Mouse (Mus musculus) cerebellum, postnatal 36 days (tissue): ENCODE results near the gene Kmt2c.
A peak's percentile ranks its signal among the peaks of the same experiment; 100 is the strongest.
"Not testable (repeated sequence)": the region's sequence is repeated elsewhere in the genome, so short reads cannot be mapped to it uniquely, and the experiment has no call there.

Experiments
- DNase-seq, 2 experiments: peaks; one replicate each; pipeline ENCODE4 v3.0.0; 2021 to 2022; ENCODE audit warnings: mixed read lengths in 2 of 2

Gene Kmt2c

DNA sequence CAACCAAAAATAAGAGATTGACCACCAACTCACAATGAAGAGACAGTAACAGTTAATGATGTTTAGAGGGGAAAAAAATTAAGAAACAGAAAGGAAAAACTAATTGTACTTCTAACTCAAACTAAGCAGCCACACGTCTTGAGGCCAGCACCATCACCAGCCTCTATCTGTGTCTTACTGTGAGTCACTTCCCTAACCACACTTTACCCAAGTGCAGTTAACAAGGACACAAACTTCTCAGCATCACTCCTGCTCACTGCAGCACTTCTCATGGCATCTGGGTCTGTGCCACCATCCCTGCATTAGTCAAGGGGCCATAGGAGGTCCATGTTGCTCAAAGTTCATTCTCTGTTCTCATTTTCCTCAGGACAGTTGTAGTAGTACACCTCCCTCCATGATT is 131.5 kb downstream of the Kmt2c start:
- DNase-seq: no peak

DNA sequence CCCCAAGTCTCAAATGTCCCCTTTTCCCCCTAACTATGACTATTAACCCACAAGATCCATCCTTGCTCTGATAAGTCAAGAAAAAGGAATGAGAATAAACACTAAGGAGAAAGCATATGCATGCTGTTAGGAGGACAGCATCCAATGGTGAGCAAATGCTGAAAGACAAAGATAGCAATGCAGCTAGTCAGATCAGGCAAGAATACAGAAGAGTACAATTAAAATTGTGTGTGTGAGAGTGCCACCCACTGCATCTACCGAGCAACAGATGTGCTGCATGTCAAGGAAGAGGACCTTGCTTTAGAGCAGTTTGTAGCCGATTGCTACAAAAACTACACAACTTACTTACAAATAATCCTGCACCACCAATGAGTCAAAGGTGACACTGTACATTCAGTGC is 145.1 kb downstream of the Kmt2c start:
- no peak for DNase-seq

DNA sequence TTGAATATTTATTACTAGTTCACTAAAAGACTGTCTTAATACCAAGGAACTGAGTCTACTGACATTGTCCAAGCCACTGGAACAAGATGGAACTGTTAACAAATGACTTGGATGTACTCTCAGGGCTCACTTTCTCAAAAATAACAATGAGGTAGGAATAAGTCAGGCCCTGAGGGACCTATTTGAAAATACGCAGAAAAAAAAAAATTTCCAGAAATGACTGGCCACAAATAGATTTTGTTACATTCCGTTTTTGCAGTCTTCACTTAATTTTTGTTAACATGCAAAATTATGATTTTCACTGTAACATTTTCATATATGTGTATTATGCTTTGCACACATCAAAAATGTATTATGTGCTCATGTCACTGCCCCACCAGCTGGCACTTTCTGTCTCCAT is 167.3 kb downstream of the Kmt2c start:
- DNase-seq: no peak

DNA sequence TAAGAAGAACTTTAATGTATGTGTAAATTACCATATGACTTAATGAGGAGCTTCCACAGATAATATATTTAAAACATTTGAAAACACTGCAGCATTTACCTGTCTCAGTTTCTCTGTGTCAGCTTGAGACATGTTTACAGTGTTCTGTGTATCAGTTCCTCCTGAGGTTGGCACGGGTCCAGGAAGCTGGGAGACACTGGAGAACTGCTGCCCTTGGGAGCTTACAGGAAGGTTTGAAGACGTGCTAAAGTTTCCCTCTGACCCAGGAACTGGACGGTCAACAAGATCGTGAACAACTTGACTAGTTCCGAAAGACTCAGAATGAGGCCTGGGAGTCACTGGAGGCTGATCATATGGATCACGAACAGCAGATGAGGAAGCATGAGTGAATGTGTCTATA is 184.7 kb downstream of the Kmt2c start:
- peak; percentile 26 to 36 for DNase-seq

DNA sequence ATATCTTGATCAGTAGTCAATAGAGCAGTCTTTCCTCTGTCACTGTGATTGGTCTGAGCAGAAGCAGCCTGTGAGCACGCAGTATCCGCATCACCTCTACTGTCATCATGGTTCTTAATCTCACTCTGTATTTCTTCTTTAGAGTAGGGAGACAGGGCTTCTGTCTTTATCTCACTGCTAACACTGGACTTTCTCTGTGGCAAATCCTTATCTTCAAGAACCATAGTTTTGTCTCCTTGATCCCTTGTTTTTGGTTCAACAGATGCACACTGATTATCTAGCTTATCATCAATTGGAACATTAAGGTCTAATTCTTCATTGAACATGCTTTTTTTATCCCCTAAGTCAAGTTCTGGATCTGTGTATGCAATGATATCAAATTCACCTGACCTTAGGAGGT is 188.4 kb downstream of the Kmt2c start:
- no peak for DNase-seq

DNA sequence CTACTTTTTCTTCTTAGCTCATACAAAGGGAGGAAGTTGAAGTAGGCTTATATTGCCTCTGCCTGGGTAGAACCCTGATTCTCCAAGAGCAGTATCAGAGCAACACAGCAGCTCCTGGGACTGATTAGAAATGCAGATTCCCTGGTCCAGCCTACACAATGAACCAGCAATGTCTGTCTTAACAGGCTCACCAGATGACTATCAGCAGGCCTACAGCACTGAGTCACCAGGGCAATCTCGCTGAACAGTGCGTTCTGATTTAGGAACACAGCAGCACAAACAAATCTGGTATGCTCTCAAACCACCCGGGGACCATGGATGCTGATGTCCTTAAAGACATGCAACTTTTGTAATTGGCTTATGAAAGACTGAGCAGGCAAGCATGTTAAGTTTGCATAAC is 201.8 kb downstream of the Kmt2c start:
- no peak for DNase-seq

DNA sequence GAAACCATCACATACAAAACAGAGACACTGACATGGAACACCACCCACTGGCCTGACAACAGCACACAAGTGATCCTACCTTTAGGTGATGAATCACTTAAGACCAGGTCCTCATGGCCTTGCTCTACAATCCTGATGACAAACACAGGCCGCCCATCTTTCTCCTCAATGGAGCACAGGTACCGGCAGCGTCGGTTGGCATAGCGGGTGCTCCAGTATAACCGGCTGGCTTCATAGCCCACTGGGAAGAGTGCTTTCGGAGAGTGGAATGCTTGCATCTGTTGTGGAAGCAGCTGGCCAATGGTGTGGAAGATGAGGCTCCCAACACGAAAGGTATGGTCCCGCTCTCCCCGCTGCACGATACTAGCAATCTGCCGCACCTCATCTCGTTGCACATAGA is 214.6 kb downstream of the Kmt2c start:
- DNase-seq: no peak

DNA sequence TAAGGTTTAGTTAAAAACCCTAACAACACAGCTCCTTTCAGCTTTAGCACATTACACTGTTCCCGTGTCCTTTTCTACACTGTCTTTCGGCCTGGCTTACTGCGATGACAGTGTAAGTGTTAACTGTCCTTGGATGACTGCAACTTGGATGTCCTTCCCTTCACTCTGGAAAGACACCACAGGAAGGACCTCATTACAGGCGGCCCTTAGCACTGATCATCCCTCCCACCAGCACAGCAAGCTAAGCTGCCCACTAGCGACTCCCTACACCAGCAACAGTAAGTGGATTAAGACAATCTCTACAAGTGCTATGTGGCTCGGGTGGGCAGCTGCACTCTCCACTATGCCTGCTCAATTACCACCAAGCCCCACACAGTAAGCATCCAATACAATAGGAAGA is 222.2 kb downstream of the Kmt2c start:
- DNase-seq: no peak

DNA sequence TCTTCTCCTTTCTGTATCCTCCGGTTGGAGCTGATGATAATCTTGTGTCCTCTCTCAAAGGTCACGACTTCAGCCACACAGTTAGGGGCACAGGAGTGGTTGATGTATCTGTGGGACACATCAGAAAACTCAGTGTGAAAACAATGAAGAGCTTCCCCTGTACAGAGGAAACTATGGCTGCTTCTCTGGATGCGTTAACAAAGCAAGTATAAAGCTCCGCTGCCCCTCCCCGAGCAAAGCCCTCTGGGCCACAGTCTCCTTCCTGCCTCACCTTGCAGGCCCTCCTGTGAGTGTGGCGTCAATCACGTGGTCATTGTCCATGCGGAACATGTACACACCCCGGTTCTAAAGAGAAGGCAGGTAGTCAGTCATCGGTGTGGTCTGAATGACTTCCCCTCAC is 223.0 kb downstream of the Kmt2c start:
- no peak for DNase-seq

DNA sequence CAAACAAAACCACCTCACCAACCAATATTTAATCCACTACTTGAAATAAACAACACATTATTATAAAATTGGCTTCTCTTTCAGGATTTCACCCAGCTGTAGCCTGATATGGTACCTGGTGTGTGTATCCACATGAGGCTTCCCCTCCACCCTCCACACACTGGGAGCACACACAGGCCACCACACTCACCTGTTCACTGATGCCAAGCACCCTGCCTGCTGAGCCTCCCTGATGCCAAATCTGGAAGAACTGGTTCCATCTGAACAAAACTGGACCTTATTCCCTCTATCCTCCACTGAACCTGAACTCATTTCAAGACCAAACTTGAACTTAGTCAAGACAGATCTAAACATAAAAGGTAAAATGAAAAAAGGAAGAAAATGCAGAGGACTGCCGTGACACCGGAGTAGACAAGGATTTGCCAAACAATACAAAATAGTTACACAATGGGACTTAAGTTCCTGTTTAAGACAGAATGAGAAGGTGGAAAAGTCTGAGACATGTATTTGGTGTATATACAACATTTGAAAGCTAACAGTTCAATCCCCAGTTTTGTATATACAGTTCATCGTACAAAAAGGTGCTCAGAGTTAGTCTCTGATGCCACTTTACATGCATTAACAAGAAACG is 230.2 kb downstream of the Kmt2c start:
- DNase-seq: no peak

DNA sequence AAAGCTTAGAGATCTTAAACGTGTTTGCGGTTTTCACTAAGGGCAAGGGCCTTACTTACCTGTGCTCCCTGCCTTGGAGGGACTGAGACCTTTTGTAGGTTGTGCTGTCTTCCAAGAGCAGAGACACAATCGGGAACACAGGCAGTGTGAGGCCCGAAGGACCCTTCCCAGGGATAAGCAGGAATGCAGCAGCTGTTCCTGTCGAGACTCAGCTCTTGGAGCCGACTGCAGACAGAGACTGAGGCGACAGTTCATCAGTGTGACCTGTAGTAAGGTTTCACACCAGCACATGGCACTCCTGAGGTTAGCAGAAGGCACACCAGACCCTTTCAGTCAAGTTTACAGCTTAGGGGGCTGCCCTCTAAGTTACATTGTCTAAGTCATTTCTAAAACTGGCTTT is 236.3 kb downstream of the Kmt2c start:
- DNase-seq: no peak

DNA sequence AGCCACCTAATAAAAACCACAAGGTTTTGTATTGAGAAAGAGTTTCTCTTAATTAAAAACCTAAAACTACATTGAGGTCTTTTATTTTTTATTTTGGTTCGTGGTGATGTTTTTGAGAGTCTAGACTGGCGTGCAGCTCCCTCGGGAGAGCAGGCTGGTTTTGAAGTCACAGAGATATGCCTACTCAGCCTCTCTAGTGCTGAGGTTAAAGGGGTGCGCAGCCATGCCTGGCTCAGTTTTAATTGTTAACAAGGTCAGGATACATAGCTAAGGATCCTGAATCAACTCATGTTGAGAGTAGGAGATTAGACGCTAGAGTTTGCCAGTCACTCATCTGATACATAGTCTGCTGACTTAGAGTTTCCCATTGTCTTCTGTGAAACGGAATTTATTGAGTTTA is 237.1 kb downstream of the Kmt2c start:
- no peak for DNase-seq

DNA sequence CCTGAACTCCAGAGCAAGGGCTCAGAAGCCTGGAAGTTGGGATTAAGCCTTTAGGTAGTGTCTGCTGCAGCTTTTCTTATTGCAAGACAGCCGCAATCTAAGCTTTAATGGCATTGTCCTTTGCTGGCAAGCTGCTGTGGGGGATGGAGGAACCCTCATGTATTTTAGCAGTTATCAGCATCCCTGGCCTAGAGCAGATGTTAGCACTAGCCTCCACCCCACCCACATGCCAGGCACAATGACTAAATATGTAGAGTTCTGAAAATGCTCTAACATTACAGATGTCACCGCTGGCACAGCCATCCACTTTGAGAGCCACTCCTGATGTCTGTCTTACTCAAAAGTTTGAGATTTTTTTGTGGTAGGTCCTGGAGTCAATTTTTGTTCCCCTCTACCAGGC is 241.9 kb downstream of the Kmt2c start:
- DNase-seq: no peak

DNA sequence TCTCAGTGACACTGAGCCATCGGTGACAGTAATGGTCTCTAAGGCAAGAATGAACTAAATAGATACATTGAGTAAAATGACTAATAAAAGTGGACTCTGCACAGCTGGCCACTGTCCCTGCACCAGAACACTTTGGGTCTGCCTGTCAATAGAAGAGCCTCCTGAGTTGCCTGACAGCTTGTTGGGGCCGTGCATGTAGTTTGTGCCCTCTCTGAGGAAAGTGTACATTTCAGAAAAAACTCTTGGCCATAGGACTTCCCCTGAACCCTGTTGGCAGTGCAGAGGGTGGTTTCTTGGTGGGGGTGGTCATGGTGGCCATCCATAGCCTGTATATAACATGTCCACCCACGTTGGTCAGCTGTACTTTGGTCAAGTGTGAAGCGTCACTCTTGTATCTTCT is 244.1 kb downstream of the Kmt2c start:
- DNase-seq: no peak

DNA sequence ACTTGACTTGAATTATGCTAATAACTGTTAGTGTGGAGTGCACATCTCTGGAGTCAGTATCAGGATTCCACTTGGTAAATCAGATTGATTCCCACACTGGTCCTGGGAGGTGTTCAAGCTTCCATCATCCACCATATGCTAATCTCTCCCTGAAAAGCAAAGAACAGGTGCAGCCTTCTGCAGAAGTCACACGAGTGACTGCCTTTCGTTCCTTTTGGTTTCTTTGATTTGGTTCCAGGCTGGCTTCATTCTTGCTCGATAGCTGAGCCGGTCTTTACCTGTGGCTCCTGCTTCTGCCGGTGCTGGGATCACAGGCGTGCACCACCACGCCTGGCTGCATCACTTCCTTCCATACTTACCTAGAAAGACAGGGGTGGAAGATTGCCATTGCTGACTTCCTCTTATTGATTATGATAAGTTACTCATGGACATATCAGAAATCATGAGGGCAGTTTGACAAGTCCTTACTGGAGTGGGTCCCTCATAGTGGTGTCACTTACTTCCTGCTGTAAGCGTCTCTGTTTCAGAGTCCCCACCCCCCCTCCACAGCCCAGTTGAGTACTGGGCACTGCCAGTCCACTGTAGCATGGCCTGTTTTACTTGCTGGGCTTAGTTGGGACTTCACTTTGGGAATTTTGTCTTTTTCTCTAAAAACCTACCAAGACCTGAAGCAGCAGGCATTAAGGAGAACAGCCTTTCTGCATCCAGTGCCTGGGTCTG is 245.6 kb downstream of the Kmt2c start:
- no peak for DNase-seq

DNA sequence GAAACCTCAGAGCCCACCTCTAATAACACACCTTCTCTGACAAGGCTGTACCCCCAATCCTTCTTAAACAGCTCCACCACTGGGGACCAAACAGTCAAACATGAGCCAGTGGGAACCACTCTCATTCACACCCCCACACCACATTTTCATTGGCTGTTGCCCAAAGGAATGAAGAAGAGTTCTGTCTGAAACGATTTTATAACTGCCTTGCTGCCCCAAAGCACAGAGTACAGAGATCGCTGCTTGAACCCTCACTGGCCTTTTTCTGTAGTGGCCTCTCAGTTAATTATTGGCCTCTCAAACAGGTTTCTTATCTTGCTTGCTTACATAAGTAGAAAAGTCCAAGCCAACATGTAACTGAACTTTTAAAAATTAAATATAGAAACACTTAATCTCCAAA is 246.2 kb downstream of the Kmt2c start:
- DNase-seq: no peak

DNA sequence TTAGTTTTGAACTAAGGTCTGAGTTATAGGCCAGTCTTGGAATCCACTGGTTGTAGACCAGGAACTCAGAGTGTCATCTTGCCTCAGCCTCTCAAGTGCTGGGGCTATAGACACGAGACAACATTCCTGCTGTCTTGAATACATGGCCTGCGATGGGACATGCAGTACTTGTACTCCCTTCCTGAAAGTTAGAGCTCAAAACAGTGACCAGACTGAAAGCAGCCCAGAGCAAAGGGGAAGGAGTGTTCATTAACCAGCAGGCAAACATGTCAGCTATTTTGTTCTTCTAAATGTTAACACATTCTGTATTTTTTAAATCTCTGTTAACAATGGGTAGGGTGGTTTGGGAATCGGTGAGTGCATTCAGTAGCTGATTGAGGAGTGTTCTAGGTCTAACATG is 251.5 kb downstream of the Kmt2c start:
- no peak for DNase-seq

DNA sequence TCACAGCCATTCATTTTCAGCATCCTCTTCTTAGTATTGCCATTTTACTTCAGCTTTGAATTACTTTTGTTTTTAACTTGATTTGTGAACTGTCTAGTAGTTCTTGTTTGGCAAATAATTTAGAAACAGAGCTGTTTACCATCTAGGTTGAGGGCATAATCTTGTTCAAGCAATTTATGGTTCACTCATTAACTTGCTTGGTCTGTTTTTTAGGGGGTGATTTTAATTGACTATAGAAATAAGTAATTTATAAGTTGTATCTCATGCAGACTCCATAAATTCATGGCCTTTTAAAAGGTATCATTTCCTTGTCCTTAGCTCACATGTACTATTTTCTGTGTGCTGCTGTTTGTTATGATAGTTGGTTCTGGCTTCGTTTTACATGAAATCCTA is 252.1 kb downstream of the Kmt2c start:
- no peak for DNase-seq

DNA sequence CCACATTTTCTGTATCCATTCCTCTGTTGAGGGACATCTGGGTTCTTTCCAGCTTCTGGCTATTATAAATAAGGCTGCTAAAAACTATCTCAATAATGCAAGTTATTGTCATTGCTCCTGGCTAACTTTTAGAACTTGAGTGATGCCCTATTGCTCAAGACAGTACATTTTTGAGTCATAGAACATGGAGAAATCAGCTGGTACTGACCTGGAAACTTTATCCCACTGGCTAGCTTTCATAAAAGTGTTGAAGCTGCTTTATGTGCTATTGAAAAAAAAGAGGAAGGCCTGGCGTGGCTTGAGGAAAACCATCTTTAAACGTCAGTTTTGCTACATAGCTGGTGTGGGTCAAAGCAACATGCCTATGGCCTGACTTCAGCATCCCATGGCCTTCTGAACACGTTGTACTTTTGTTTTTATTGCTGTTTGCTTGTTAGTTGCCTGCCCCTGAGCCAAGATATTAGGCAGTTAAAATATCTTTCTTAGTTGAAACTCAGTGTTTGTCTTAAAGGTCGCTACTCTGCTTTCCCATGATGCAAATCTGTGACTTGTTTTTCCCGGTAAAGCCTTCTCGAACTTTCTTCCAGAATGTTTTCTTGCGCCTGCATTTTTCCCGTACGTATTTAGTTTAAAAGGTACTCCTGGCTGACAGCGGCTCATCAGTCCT is 252.6 kb downstream of the Kmt2c start:
- DNase-seq: no peak

DNA sequence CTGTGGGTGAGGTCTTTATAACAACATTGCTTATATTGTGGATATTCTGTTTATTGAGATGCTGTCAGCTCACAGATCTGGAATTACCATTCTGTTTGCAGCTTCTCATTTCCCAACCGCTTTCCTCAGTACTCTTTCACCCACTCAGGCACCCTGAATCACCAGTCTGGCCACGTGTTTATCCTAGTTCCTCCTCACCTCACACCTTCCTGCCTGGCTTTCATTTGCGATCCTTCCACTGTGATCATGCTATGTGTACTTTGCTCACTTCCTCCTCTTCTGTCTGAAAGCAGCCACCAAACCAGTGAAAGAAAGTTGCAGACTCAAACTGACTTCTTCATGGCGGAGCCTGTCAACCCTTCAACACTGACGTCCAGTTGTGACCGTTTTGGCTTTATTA is 255.5 kb downstream of the Kmt2c start:
- DNase-seq: no peak

DNA sequence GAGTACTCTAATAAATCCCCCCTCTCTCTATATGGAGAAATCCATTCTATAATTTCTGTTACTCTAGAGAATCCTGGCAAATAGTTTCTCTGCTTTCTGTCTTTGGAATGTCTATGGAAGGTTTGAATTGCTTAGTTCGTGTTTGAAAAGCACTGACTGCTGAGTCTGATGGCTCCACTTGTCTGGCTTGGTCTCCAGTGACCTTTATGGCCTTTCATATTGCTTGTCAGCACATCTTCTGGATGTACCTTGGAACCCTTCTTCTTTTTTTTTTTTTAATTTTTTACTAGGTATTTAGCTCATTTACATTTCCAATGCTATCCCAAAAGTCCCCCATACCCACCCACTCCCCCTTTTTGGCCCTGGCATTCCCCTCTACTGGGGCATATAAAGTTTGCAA is 274.2 kb downstream of the Kmt2c start:
- not testable (repeated sequence) for DNase-seq

DNA sequence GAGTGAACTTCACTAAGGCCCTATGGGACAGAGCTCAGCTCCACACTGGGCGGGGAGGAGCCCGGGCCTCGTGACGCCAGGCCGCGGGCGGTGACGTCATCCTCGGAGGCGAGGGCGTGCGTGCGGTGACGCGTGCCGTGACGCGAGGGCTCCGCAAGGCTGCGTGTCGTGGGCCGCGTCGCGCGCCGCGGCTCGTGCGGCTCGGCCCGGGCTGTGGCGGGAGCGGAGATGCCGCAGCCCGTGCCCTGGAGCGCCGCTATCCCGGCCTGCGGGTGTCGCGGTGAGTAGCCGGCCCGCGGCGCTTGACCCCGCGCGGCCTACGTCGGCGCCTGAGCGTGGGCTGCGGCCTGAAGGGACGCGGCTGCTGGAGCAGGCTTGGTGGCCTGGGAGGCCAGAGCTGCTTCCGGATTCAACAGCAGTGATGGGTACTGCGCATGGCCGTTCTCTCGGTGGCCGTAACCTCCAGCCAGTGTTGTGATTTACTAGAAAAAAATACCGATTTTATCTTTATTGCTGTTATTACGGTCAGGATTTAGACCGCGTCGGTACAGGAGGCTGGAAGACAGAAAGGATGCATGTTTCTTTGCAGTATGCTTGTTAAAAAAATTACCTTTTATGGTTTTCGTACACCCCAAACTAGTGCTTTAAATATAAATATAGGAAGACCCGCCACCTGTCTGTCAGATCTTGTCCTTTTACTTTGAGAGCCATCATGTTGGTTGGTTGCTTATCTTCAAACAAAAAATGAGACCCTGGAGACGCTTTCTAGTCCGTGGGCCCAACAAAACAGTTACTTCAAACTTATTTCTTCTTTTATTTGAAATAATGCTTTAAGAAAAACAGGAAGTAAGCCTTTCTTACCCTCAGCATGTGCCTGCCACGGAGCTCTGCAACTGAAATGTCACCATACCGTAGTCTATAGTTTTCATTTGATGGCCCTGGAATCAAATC is 275.6 kb downstream of the Kmt2c start, which contains the start of gene E130116L18Rik:
E130116L18Rik (minus strand) TSS at position 402 of the 951 bp plus-strand sequence.
- peak; percentile 92 to 93 for DNase-seq
